Mouse (Mus musculus) thymus, adult 2 months (tissue): ENCODE data around the gene Taf15. TPM values are rescaled to one million over a fixed set of nuclear protein-coding genes. Genes with fewer than 3 reads are reported as not detected.

ENCODE experiments used
- DNase-seq: peaks from one replicate; pipeline ENCODE4 v3.0.0; 2021
- H3K27ac ChIP-seq: fragments of 200-500 bp; 2 replicates; pipeline ENCODE4 v1.5.1; 2012; ENCODE audit warnings: low read length, control low read depth; ENCODE audit not compliant: control insufficient read depth, insufficient read depth
- H3K27me3 ChIP-seq: fragments of 200-500 bp; 2 replicates; pipeline ENCODE4 v1.6.1; 2012; ENCODE audit warnings: mild to moderate bottlenecking, low read length, moderate library complexity, mixed read lengths; ENCODE audit not compliant: control insufficient read depth, insufficient read depth
- H3K36me3 ChIP-seq: fragments of 200-500 bp; 2 replicates; pipeline ENCODE4 v1.6.1; 2012; ENCODE audit warnings: mild to moderate bottlenecking, low read length, moderate library complexity; ENCODE audit not compliant: control insufficient read depth, insufficient read depth
- H3K4me1 ChIP-seq: fragments of 200-500 bp; replicated peaks from 2 replicates; pipeline ENCODE4 v1.6.1; 2012; ENCODE audit warnings: low read length; ENCODE audit not compliant: control insufficient read depth, insufficient read depth
- H3K4me3 ChIP-seq: fragments of 200-500 bp; 2 replicates; pipeline ENCODE4 v1.5.1; 2012; ENCODE audit warnings: mild to moderate bottlenecking, low read length, control low read depth, moderate library complexity; ENCODE audit not compliant: control insufficient read depth, insufficient read depth
- CTCF ChIP-seq: fragments of 200-500 bp; IDR thresholded peaks from 2 replicates; pipeline ENCODE4 v1.5.1; 2012; ENCODE audit warnings: mild to moderate bottlenecking, control low read depth, low read length, moderate library complexity, borderline replicate concordance; ENCODE audit not compliant: control insufficient read depth, poor library complexity, insufficient read depth; ENCODE audit errors: extremely low read depth
- POLR2A ChIP-seq: fragments of 200-500 bp; IDR thresholded peaks from 2 replicates; pipeline ENCODE4 v1.6.1; 2012; ENCODE audit warnings: mild to moderate bottlenecking, low read length, control low read depth, moderate library complexity; ENCODE audit not compliant: control insufficient read depth, poor library complexity, insufficient read depth; ENCODE audit errors: extremely low read depth
- WGBS: fragments of 180-500 bp; shearing (Covaris S2); methylation state at CpG from one replicate; pipeline ENCODE4 v1.1.7; 2018; 5-methylcytosine and 5-hydroxymethylcytosine counted together
- polyA plus RNA-seq: library from polyadenylated mRNA; depleted of rRNA; stranded (reverse); fragments of >200 nt; gene quantifications from 2 replicates; pipeline ENCODE4 v1.2.3, GENCODE M21; 2012

The Taf15 gene
- polyA plus RNA-seq, 1 experiment, result 17.1 TPM

- TF ChIP-seq CTCF (no peak), POLR2A (no peak)
- H3K36me3 ChIP-seq, result peaks cover 67% of the 10 kb centered on the region
- H3K27me3 ChIP-seq, result no peaks in the 10 kb centered on the region
- H3K4me1 ChIP-seq, result no peaks in the 10 kb centered on the region
- WGBS, result 97% methylated on average over 5 of the region's 5 CpGs
- no peak overlapping the region for H3K4me3 ChIP-seq
- H3K27ac ChIP-seq, result no peak overlapping the region
- DNase-seq, result no peak
Measured at GRCm38 (mm10) chr11:83504308-83504707, 31.4 kb downstream of the Taf15 start.

DNA sequence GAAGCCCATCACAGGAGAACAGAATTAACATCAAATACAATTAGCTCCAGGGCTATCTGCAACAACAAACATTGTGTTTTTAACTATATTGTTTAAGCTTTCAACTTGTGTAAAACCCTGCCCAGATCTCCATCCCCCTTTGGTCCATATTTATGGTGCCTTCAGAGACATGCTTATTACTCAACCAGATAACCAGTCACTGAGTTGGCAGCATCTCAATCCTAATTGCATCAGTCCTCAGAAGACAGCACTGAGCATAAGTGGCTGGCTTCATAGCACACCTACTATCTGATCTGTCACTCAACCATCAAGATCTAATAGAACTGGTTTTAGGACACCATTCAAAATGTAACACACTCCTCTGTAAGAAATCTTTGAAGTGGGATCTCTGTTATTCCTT is 36.6 kb downstream of the Taf15 start:
- peaks cover 25% of the 10 kb centered on the region for H3K36me3 ChIP-seq
- H3K27ac ChIP-seq, result no peak overlapping the region
- no peak for TF ChIP-seq CTCF
- no peak for TF ChIP-seq POLR2A
- no peak for DNase-seq
- no peaks in the 10 kb centered on the region for H3K27me3 ChIP-seq
- H3K4me1 ChIP-seq, result no peaks in the 10 kb centered on the region
- no peak overlapping the region for H3K4me3 ChIP-seq

- Histone ChIP-seq H3K27me3 (no peaks in the 10 kb centered on the region), H3K4me3 (no peak overlapping the region), H3K4me1 (no peaks in the 10 kb centered on the region), H3K36me3 (no peaks in the 10 kb centered on the region), H3K27ac (no peak overlapping the region)
- no peak for DNase-seq
- no peak for TF ChIP-seq CTCF
- TF ChIP-seq POLR2A, result no peak
Measured at GRCm38 (mm10) chr11:83517153-83517552, 44.3 kb downstream of the Taf15 start.

DNA sequence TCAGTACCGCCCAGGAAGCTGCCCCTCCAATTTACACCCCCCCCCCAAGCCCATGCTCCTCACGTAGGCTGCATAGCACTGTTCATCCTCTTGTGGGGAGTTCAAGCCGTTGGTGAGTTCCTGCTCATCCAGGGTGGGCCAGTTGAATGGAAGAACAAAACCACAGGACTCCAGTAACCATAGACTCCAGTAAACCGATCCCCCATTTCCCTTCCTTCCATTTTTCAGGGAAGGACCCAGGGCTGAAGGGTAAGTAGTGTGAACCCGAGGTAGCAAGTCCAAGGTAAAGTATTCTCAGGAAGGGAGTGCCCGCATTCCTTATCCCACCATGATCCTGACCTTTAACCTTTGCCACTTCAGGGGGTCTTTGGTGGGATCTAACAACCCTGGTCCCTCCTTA is 45.5 kb downstream of the Taf15 start:
- no peaks in the 10 kb centered on the region for H3K36me3 ChIP-seq
- no peaks in the 10 kb centered on the region for H3K4me1 ChIP-seq
- H3K27ac ChIP-seq, result no peak overlapping the region
- H3K4me3 ChIP-seq, result no peak overlapping the region
- DNase-seq, result no peak
- H3K27me3 ChIP-seq, result no peaks in the 10 kb centered on the region
- TF ChIP-seq POLR2A (no peak), CTCF (no peak)
- WGBS, result 87% methylated on average over 6 of the region's 6 CpGs

DNA sequence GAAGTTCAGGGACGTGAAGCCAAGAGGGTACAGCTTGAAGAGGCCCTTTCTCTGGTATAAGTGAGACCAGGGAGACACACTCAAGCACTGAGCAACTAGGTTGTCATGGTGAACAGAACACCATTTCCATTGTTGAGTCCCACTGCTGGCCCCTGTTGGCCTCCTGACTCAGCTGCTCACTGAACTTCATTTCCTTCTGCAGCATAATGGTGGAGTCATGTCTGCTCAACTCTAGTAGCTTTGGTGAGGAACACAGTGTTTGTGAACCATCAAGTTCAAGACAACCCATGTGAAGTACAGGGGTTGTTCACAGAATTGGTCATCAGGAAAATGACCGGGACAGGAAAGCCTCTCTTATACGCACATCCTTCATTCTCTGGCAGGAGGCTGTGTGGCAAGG is 49.2 kb downstream of the Taf15 start, which contains the start of gene Heatr9:
Gene Heatr9, minus strand, starts transcription at position 101 of the 400 bp plus-strand sequence.
- Histone ChIP-seq H3K4me3 (no peak within 1 kb of the TSS), H3K4me1 (no peaks in the 10 kb centered on the region), H3K36me3 (no peaks in the 10 kb centered on the region), H3K27me3 (no peaks in the 10 kb centered on the region), H3K27ac (no peak within 1 kb of the TSS)
- 97% methylated on average over 3 of the region's 3 CpGs for WGBS
- no peak for DNase-seq
- TF ChIP-seq CTCF, result no peak
- TF ChIP-seq POLR2A, result no peak

GRCm38 (mm10) chr11:83529024-83529423 is 56.1 kb downstream of the Taf15 start:
- 95% methylated on average over 12 of the region's 12 CpGs for whole genome bisulfite sequencing
- Histone ChIP-seq H3K36me3 (no peaks in the 10 kb centered on the region), H3K4me3 (no peak overlapping the region)

DNA sequence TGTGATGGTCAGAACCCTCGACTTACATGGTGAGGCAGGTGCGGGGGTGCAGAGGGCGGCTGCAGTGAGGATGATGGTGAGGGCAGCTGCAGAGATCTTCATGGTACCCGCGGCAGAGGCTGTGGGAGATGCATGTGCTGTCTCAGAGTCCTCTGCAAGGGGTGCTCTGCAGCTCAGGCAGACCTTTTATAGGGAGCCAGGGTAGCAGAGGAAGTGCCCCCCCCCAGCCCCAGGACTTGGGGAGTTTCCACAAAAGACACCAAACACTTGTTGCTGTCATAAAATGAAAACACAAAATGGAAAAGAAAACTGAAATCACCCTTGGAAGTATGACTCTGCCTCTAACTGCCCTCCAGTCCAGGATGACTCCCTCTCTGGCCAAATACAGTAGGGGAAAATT is 57.5 kb downstream of the Taf15 start, which contains the start of gene Ccl5:
Gene Ccl5, minus strand, starts transcription at position 159 of the 400 bp plus-strand sequence.
- H3K27ac ChIP-seq, result no peak within 1 kb of the TSS
- H3K4me1 ChIP-seq, result peaks cover 5% of the 10 kb centered on the region; the same call in 1 of the 2 replicates
- no peaks in the 10 kb centered on the region for H3K36me3 ChIP-seq
- no peak for TF ChIP-seq CTCF
- no peak for TF ChIP-seq POLR2A
- H3K4me3 ChIP-seq, result no peak within 1 kb of the TSS
- WGBS, result 56% methylated on average over 5 of the region's 5 CpGs
- H3K27me3 ChIP-seq, result no peaks in the 10 kb centered on the region
- no peak for DNase-seq

More at GRCm38 (mm10) chr11:83529024-83529423, 56.1 kb downstream of the Taf15 start:
- no peak for TF ChIP-seq CTCF
- H3K4me1 ChIP-seq, result no peaks in the 10 kb centered on the region; the same call in 1 of the 2 replicates
- H3K27ac ChIP-seq, result no peak overlapping the region
- no peaks in the 10 kb centered on the region for H3K27me3 ChIP-seq
- no peak for DNase-seq
